ENCODE assay signal across 29 mouse cellular contexts in genomic region chr13:38481021-38481420, GRCm38 (mm10). TPM values are rescaled to one million over a fixed set of nuclear protein-coding genes. Genes with fewer than 3 reads are reported as not detected.
A peak's percentile ranks its signal among the peaks of the same experiment; 100 is the strongest.
DNase-seq lines count a peak whose midpoint lies in the region; ATAC-seq lines count a peak whose summit lies in the region.
"Had no signal": no experiment of that assay in that cellular context is flagged by ENCODE, and none has a peak within 500 bp of the region (broad histone marks: within the 10 kb centered on the region; RNA-seq: fewer than 3 reads in every experiment).

No protein-coding gene starts in this region.

- no peaks in the 10 kb centered on the region for H3K27me3 ChIP-seq in heart, embryonic 10.5 days (ENCODE audit: insufficient read depth, poor library complexity, severe bottlenecking)
- H3K27me3 ChIP-seq: CH12.LX; embryonic facial prominence, embryonic 13.5 days; embryonic facial prominence, embryonic 15.5 days; forebrain, embryonic 12.5 days; Patski had no signal

- 77% methylated on average over 7 of the region's 7 CpGs for WGBS in heart, embryonic 10.5 days

- no peaks in the 10 kb centered on the region for H3K36me3 ChIP-seq in heart, embryonic 10.5 days
- H3K36me3 ChIP-seq: embryonic facial prominence, embryonic 15.5 days; forebrain, embryonic 10.5 days; forebrain, embryonic 12.5 days; G1E had no signal

- peaks cover 10% of the 10 kb centered on the region for H3K4me1 ChIP-seq in heart, embryonic 10.5 days
- H3K4me1 ChIP-seq: forebrain, embryonic 12.5 days had no signal

- H3K27ac ChIP-seq in heart, embryonic 10.5 days, result no peak overlapping the region
- H3K27ac ChIP-seq: embryonic facial prominence, embryonic 13.5 days; embryonic facial prominence, embryonic 15.5 days; forebrain, embryonic 10.5 days; forebrain, embryonic 12.5 days had no signal

- peak; percentile 60 for ATAC-seq in frontal cortex, adult (ENCODE audit: low TSS enrichment)
- ATAC-seq: activated CD4-positive, CD25-positive, alpha-beta regulatory T cell, adult 4 months; CD4-positive, CD25-positive, alpha-beta regulatory T cell, adult 4 months; forebrain, embryonic 14.5 days; forebrain, embryonic 16.5 days; Patski had no signal

- DNase-seq in frontal cortex, postnatal 25 days (ENCODE audit: low spot score in 2 of 2), result no peak
- DNase-seq in heart, adult 8-10 months (ENCODE audit: low spot score), result peak; percentile 19
- DNase-seq in heart, embryonic 10.5 days (ENCODE audit: low spot score), result no peak
- DNase-seq in brain, adult 2 months (ENCODE audit: low read depth, low spot score), result peak; percentile 36
- no peak for DNase-seq in urinary bladder, postnatal 4 days (ENCODE audit: low spot score in 2 of 2)
- DNase-seq: adrenal gland, adult 8-10 months; adrenal gland, postnatal 14 days; adrenal gland, postnatal 36 days; B cell, adult 2 months; cerebellum, adult 11 months; cerebellum, adult 18-20 months; cerebellum, adult 8-10 months; cerebellum, adult 9-11 months; cerebellum, postnatal 14 days; cerebellum, postnatal 36 days; embryo, embryonic 11 days had no signal

- no peaks in the 10 kb centered on the region for H3K9me3 ChIP-seq in heart, embryonic 10.5 days
- H3K9me3 ChIP-seq: embryonic facial prominence, embryonic 13.5 days; embryonic facial prominence, embryonic 15.5 days; forebrain, embryonic 10.5 days; forebrain, embryonic 12.5 days; G1E had no signal

- H3K4me3 ChIP-seq in heart, embryonic 10.5 days, result no peak overlapping the region
- H3K4me3 ChIP-seq: embryonic facial prominence, embryonic 13.5 days; embryonic facial prominence, embryonic 15.5 days; erythroblast, embryonic 14.5 days; forebrain, embryonic 10.5 days; forebrain, embryonic 12.5 days had no signal

RNA-seq across cellular contexts. Expression of gene Txndc5, which starts 47.6 kb away (rescaled TPM):
- 10 to 100 TPM; 31.4 to 37.3 (median 34.8) TPM for total RNA-seq in heart, adult 8-10 months (2022)
- polyA plus RNA-seq in heart, embryonic 10.5 days (2016; fragmentation: Nextera tagmentation; extraction: Ambion mirVana), result 242 and 256 TPM in 2 replicates

Comparison
In these comparisons a context has a peak if more than half of its experiments do, and no peak if none do; other contexts are left out.
1. DNase-seq: peak in heart, adult 8-10 months (single experiment) and brain, adult 2 months (single experiment); none in frontal cortex, postnatal 25 days (0 of 2), heart, embryonic 10.5 days (single experiment) and urinary bladder, postnatal 4 days (0 of 2).